Mouse (Mus musculus) left cerebral cortex, adult 18-20 months (tissue): ENCODE measurements at regions not wholly inside any gene's neighbourhood (a gene's known extent, or its start where the extent isn't known, plus 50 kb on each side); places are given as distances from the start of the nearest gene placed in this dataset.
"Not testable (repeated sequence)": the region's sequence is repeated elsewhere in the genome, so short reads cannot be mapped to it uniquely, and the experiment has no call there.

Experiments
- DNase-seq, 2 experiments: peaks; one replicate each; pipeline ENCODE4 v3.0.0; 2021 to 2022; ENCODE audit warnings: low spot score in 2 of 2, mixed read lengths in 1 of 2

- DNase-seq = no peak
Observed at GRCm38 (mm10) chr17:82909189-82909588, 305.9 kb upstream of the Pkdcc start.

GRCm38 (mm10) chr17:82922986-82923385 lies 292.1 kb upstream of the Pkdcc start:
- not testable (repeated sequence) for DNase-seq

GRCm38 (mm10) chr17:82925751-82926150 lies 289.3 kb upstream of the Pkdcc start:
- DNase-seq = no peak

GRCm38 (mm10) chr17:82927681-82928080 lies 287.4 kb upstream of the Pkdcc start:
- no peak for DNase-seq

GRCm38 (mm10) chr17:82929511-82929910 lies 285.6 kb upstream of the Pkdcc start:
- DNase-seq = no peak

GRCm38 (mm10) chr17:82930738-82931137 lies 284.4 kb upstream of the Pkdcc start:
- DNase-seq = peak; percentile 36 to 38

GRCm38 (mm10) chr17:82931476-82931875 lies 283.6 kb upstream of the Pkdcc start:
- peak; percentile 15 to 21 for DNase-seq

- no peak for DNase-seq
Observed at GRCm38 (mm10) chr17:82936836-82937235, 278.3 kb upstream of the Pkdcc start.

- DNase-seq = no peak
Observed at GRCm38 (mm10) chr17:82946083-82946482, 269.0 kb upstream of the Pkdcc start.

- no peak for DNase-seq
Observed at GRCm38 (mm10) chr17:82949794-82950193, 265.3 kb upstream of the Pkdcc start.

- DNase-seq = no peak
Observed at GRCm38 (mm10) chr17:82950268-82950667, 264.8 kb upstream of the Pkdcc start.

GRCm38 (mm10) chr17:82957409-82957808 lies 257.7 kb upstream of the Pkdcc start:
- DNase-seq = peak in 1 of 2 experiments; percentile 33

GRCm38 (mm10) chr17:82963374-82963773 lies 251.7 kb upstream of the Pkdcc start:
- no peak for DNase-seq

- no peak for DNase-seq
Observed at GRCm38 (mm10) chr17:82999710-83000109, 215.4 kb upstream of the Pkdcc start.

- DNase-seq = no peak
Observed at GRCm38 (mm10) chr17:83000411-83000810, 214.7 kb upstream of the Pkdcc start.

- no peak for DNase-seq
Observed at GRCm38 (mm10) chr17:83001567-83001966, 213.5 kb upstream of the Pkdcc start.

GRCm38 (mm10) chr17:83010845-83011244 lies 204.2 kb upstream of the Pkdcc start:
- no peak for DNase-seq

- DNase-seq = no peak
Observed at GRCm38 (mm10) chr17:83015656-83016055, 199.4 kb upstream of the Pkdcc start.

- DNase-seq = no peak
Observed at GRCm38 (mm10) chr17:83016936-83017335, 198.2 kb upstream of the Pkdcc start.

- DNase-seq = no peak
Observed at GRCm38 (mm10) chr17:83019267-83019666, 195.8 kb upstream of the Pkdcc start.

GRCm38 (mm10) chr17:83020576-83020975 lies 194.5 kb upstream of the Pkdcc start:
- DNase-seq = no peak

- peak; percentile 71 to 83 for DNase-seq
Observed at GRCm38 (mm10) chr17:83025340-83025816, 189.7 kb upstream of the Pkdcc start.

GRCm38 (mm10) chr17:83034914-83035573 lies 180.0 kb upstream of the Pkdcc start:
- DNase-seq = no peak
